Mouse (Mus musculus): ENCODE measurements around the gene Bclaf1.

DNA sequence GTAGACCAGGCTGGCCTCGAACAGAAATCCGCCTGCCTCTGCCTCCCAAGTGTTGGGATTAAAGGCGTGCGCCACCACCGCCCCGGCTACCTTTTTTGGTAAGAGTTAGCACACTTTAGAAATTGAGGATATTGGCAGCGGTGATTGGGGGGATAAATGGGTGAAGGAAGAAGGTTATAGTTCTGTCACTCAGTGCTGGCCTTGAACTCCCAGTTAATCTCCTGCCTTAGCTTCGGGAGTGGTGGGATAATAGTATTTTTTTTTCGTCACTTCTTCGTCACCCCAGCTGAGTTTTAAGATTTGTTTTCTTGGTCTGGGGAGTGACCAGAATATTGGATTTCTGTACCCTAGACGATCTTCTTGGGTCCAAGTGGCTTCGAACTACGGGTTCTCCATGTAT is 1.2 kb downstream of the Bclaf1 start:
- no peak for TF ChIP-seq CTCF (IDR thresholded peaks at IDR 0.05; ENCODE audit: extremely low read depth, insufficient read depth, low read length)
- no peak for TF ChIP-seq POLR2A (IDR thresholded peaks at IDR 0.05; ENCODE audit: extremely low read depth, insufficient read depth, low read length)
